Mouse (Mus musculus) embryonic facial prominence, embryonic 10.5 days (tissue): ENCODE results near the gene P2ry12. TPM values are rescaled to one million over a fixed set of nuclear protein-coding genes. Genes with fewer than 3 reads are reported as not detected.

Source experiments
- DNase-seq: peaks from one replicate; pipeline ENCODE4 v3.0.0-alpha.2; 2017; ENCODE audit warnings: low spot score
- H3K27ac ChIP-seq: fragments of 300-500 bp; sonication (generic); replicated peaks from 2 replicates; pipeline ENCODE4 v1.5.1; 2016; ENCODE audit warnings: mild to moderate bottlenecking
- H3K27me3 ChIP-seq: fragments of 300-500 bp; sonication (generic); replicated peaks from 2 replicates; pipeline ENCODE4 v1.6.1; 2016; ENCODE audit warnings: low read depth, mild to moderate bottlenecking; ENCODE audit not compliant: poor library complexity, severe bottlenecking
- H3K36me3 ChIP-seq: fragments of 300-500 bp; sonication (generic); replicated peaks from 2 replicates; pipeline ENCODE4 v1.6.1; 2016; ENCODE audit warnings: mild to moderate bottlenecking, moderate library complexity
- H3K4me1 ChIP-seq: fragments of 300-500 bp; sonication (generic); 2 replicates; pipeline ENCODE4 v1.6.1; 2016
- H3K4me3 ChIP-seq: fragments of 300-500 bp; sonication (generic); 2 replicates; pipeline ENCODE4 v1.5.1; 2016; ENCODE audit warnings: mild to moderate bottlenecking, moderate library complexity
- H3K9me3 ChIP-seq: fragments of 300-500 bp; sonication (generic); 2 replicates; pipeline ENCODE4 v1.6.1; 2016; ENCODE audit warnings: mild to moderate bottlenecking
- WGBS: fragments of 180-500 bp; shearing (Covaris S2); methylation state at CpG from one replicate; pipeline ENCODE4 v1.1.7; 2016; 5-methylcytosine and 5-hydroxymethylcytosine counted together
- polyA plus RNA-seq: library from polyadenylated mRNA; unstranded; fragments of >200 nt; fragmentation: Nextera tagmentation; extraction: Ambion mirVana; gene quantifications from 2 replicates; pipeline ENCODE4 v1.2.1, GENCODE M21; 2016

Gene P2ry12
- polyA plus RNA-seq, 1 experiment from 2014 or later = 1.0 TPM

GRCm38 (mm10) chr3:59168476-59168875, 94.2 kb downstream of the P2ry12 start:
- DNase-seq = no peak

GRCm38 (mm10) chr3:59167417-59168054, 95.1 kb downstream of the P2ry12 start:
- no peak for DNase-seq
- H3K36me3 ChIP-seq = no peaks in the 10 kb centered on the region
- no peak overlapping the region for H3K27ac ChIP-seq
- H3K9me3 ChIP-seq = no peaks in the 10 kb centered on the region
- no peaks in the 10 kb centered on the region for H3K27me3 ChIP-seq
- peaks cover 11% of the 10 kb centered on the region for H3K4me1 ChIP-seq
- H3K4me3 ChIP-seq = no peak overlapping the region
- WGBS = 86% methylated on average over 2 of the region's 2 CpGs

More at GRCm38 (mm10) chr3:59168476-59168875, 94.2 kb downstream of the P2ry12 start:
- Histone ChIP-seq H3K36me3 (no peaks in the 10 kb centered on the region), H3K9me3 (no peaks in the 10 kb centered on the region), H3K4me1 (peaks cover 11% of the 10 kb centered on the region), H3K4me3 (no peak overlapping the region), H3K27me3 (no peaks in the 10 kb centered on the region), H3K27ac (no peak overlapping the region)
- 93% methylated on average over 6 of the region's 6 CpGs for WGBS

Other genes starting within 250 kb of the P2ry12 start
- 1.1 TPM in 2 replicates for gene Gpr171, start 161.1 kb downstream of the P2ry12 start, polyA plus RNA-seq
- gene P2ry14, start 109.3 kb downstream of the P2ry12 start, polyA plus RNA-seq = 1.6 and 1.8 TPM in 2 replicates
- gene Gpr87, start 67.8 kb downstream of the P2ry12 start, polyA plus RNA-seq = 0.28 and 0.31 TPM in 2 replicates
- gene P2ry13, start 52.0 kb downstream of the P2ry12 start, polyA plus RNA-seq = 0.30 and 0.47 TPM in 2 replicates
- gene Igsf10, start 81.5 kb upstream of the P2ry12 start, polyA plus RNA-seq = 4.6 and 5.7 TPM in 2 replicates